Mouse (Mus musculus): ENCODE measurements around the gene Ppm1b.
A peak's percentile ranks its signal among the peaks of the same experiment; 100 is the strongest.

DNA sequence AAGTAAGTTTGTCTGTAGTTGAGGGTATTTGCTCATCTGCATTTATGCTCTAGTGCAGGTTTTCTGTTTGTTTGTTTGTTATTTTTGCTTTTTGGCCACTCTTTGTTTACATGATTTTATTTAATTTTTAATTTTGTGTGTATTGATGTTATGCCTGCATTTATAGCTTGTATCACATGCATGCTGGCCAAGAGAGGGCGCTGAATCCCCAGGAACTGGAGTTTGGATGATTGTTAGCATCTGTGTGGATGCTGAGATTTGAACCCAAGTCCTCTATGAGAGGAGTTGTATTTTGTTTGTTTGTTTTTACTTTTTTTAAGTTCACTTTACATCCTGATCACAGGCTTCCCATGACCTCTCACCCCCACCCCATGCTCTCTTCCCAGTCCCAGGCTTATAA lies 10.5 kb downstream of the Ppm1b start:
- peak; percentile 20; the same call in 1 of the 2 replicates for TF ChIP-seq CTCF (IDR thresholded peaks at IDR 0.05; ENCODE audit: low read depth, low read length)
- no peak for TF ChIP-seq POLR2A (IDR thresholded peaks at IDR 0.05; ENCODE audit: extremely low read depth, insufficient read depth, low read length)

Measured in liver, adult 2 months (tissue).